Mouse (Mus musculus) ES-Bruce4 (cell line): ENCODE data around the gene Nrg3. TPM values are rescaled to one million over a fixed set of nuclear protein-coding genes. Genes with fewer than 3 reads are reported as not detected.

Experiments used
- H3K27ac ChIP-seq: 2 replicates; pipeline ENCODE4 v1.5.1; 2012; ENCODE audit warnings: low read length, inconsistent platforms; ENCODE audit not compliant: insufficient read depth
- H3K27me3 ChIP-seq: 2 replicates; pipeline ENCODE4 v1.6.1; 2012; ENCODE audit warnings: mild to moderate bottlenecking, low read length, inconsistent platforms; ENCODE audit not compliant: control insufficient read depth, poor library complexity, insufficient read depth, severe bottlenecking
- H3K36me3 ChIP-seq: 2 replicates; pipeline ENCODE4 v1.6.1; 2012; ENCODE audit warnings: inconsistent platforms, mild to moderate bottlenecking, low read length, moderate library complexity; ENCODE audit not compliant: control insufficient read depth, poor library complexity, insufficient read depth, severe bottlenecking
- H3K4me1 ChIP-seq: one replicate; pipeline ENCODE4 v1.8.1; 2011; ENCODE audit warnings: low read length; ENCODE audit not compliant: control insufficient read depth, insufficient read depth
- H3K4me3 ChIP-seq: 2 replicates; pipeline ENCODE4 v1.5.1; 2011; ENCODE audit warnings: low read depth, mild to moderate bottlenecking, low read length
- H3K9ac ChIP-seq: 2 replicates; pipeline ENCODE4 v1.6.1; 2012; ENCODE audit warnings: low read depth, mild to moderate bottlenecking, inconsistent platforms; ENCODE audit not compliant: poor library complexity, severe bottlenecking
- H3K9me3 ChIP-seq: replicated peaks from 2 replicates; pipeline ENCODE4 v1.6.1; 2012; ENCODE audit warnings: mild to moderate bottlenecking, low read length, inconsistent platforms; ENCODE audit not compliant: control insufficient read depth, poor library complexity, insufficient read depth, severe bottlenecking
- CTCF ChIP-seq: IDR thresholded peaks from one replicate; pipeline ENCODE4 v1.8.1; 2011; ENCODE audit warnings: low read depth, low read length
- EP300 ChIP-seq: IDR thresholded peaks from 2 replicates; pipeline ENCODE4 v1.6.1; 2011; ENCODE audit warnings: low read depth, low read length; ENCODE audit not compliant: insufficient read depth
- POLR2A ChIP-seq: IDR thresholded peaks from one replicate; pipeline ENCODE4 v1.8.1; 2011; ENCODE audit warnings: low read length; ENCODE audit not compliant: insufficient read depth
- polyA plus RNA-seq: library from polyadenylated mRNA; stranded (reverse); fragments of >200 nt; gene quantifications from 2 replicates; pipeline ENCODE4 v1.2.4, GENCODE M21; 2011; ENCODE audit warnings: low read depth; ENCODE audit not compliant: missing spikeins, insufficient read depth, insufficient read length

Nrg3 gene
- polyA plus RNA-seq, 1 experiment = not detected

GRCm38 (mm10) chr14:38702596-38703393 is 770.1 kb downstream of the Nrg3 start:
- Histone ChIP-seq H3K9ac (no peak overlapping the region), H3K9me3 (no peaks in the 10 kb centered on the region), H3K4me3 (no peak overlapping the region), H3K27me3 (no peaks in the 10 kb centered on the region), H3K27ac (no peak overlapping the region), H3K4me1 (no peaks in the 10 kb centered on the region), H3K36me3 (no peaks in the 10 kb centered on the region)
- no peak for TF ChIP-seq EP300
- TF ChIP-seq POLR2A = no peak
- no peak for TF ChIP-seq CTCF

- TF ChIP-seq CTCF (no peak), POLR2A (no peak), EP300 (no peak)
- Histone ChIP-seq H3K9ac (no peak overlapping the region), H3K4me1 (no peaks in the 10 kb centered on the region), H3K4me3 (no peak overlapping the region), H3K36me3 (no peaks in the 10 kb centered on the region), H3K9me3 (no peaks in the 10 kb centered on the region), H3K27ac (no peak overlapping the region), H3K27me3 (no peaks in the 10 kb centered on the region)
These were observed 771.5 kb downstream of the Nrg3 start for GRCm38 (mm10) chr14:38701413-38701812.

GRCm38 (mm10) chr14:38700972-38701371 is 771.9 kb downstream of the Nrg3 start:
- Histone ChIP-seq H3K27me3 (no peaks in the 10 kb centered on the region), H3K27ac (no peak overlapping the region), H3K9me3 (no peaks in the 10 kb centered on the region), H3K36me3 (no peaks in the 10 kb centered on the region), H3K9ac (no peak overlapping the region), H3K4me1 (no peaks in the 10 kb centered on the region), H3K4me3 (no peak overlapping the region)
- TF ChIP-seq CTCF (no peak), POLR2A (no peak), EP300 (no peak)

GRCm38 (mm10) chr14:38659973-38660372 is 812.9 kb downstream of the Nrg3 start:
- Histone ChIP-seq H3K4me3 (no peak overlapping the region), H3K27me3 (no peaks in the 10 kb centered on the region), H3K9ac (no peak overlapping the region), H3K9me3 (no peaks in the 10 kb centered on the region), H3K4me1 (no peaks in the 10 kb centered on the region), H3K36me3 (no peaks in the 10 kb centered on the region), H3K27ac (no peak overlapping the region)
- no peak for TF ChIP-seq EP300
- no peak for TF ChIP-seq POLR2A
- TF ChIP-seq CTCF = no peak

GRCm38 (mm10) chr14:38637070-38637469 is 835.8 kb downstream of the Nrg3 start:
- no peaks in the 10 kb centered on the region for H3K9me3 ChIP-seq
- no peaks in the 10 kb centered on the region for H3K27me3 ChIP-seq
- no peak overlapping the region for H3K4me3 ChIP-seq
- no peak overlapping the region for H3K9ac ChIP-seq
- H3K27ac ChIP-seq = no peak overlapping the region
- H3K36me3 ChIP-seq = no peaks in the 10 kb centered on the region
- no peak for TF ChIP-seq CTCF
- TF ChIP-seq POLR2A = no peak
- no peak for TF ChIP-seq EP300
- H3K4me1 ChIP-seq = no peaks in the 10 kb centered on the region

GRCm38 (mm10) chr14:38630114-38630513 is 842.8 kb downstream of the Nrg3 start:
- Histone ChIP-seq H3K36me3 (no peaks in the 10 kb centered on the region), H3K27me3 (no peaks in the 10 kb centered on the region), H3K4me1 (no peaks in the 10 kb centered on the region), H3K27ac (no peak overlapping the region), H3K4me3 (no peak overlapping the region), H3K9me3 (no peaks in the 10 kb centered on the region), H3K9ac (no peak overlapping the region)
- TF ChIP-seq POLR2A (no peak), EP300 (no peak), CTCF (no peak)
